Mouse (Mus musculus): ENCODE results near the gene Lekr1.

The Lekr1 gene

GRCm38 (mm10) chr3:65829943-65830483 is 164.0 kb downstream of the Lekr1 start:
- peak; percentile 52 for DNase-seq (ENCODE audit: low read depth, low spot score)

DNA sequence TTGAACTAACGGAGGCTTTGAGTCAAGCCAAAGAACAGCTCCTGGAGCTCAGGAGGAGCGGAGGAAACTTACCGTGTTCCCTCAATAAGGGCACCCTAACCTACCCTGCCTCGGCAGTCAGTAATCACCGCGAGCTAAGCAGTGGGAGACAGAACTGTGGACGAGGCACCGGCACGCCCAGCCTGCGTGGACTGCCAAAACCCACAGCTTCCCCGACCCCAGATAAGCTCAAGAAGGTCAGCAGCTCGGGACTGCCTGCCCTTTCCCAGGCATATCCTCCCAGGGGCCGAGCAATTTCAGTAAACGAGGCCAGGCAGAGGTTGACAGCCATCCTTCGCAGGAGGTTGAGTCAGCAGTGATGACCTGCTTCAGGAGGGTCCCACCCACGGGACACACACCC is 164.8 kb downstream of the Lekr1 start:
- no peak for DNase-seq (ENCODE audit: low read depth, low spot score)

GRCm38 (mm10) chr3:65832398-65832797 is 166.4 kb downstream of the Lekr1 start:
- DNase-seq (ENCODE audit: low read depth, low spot score): no peak

DNA sequence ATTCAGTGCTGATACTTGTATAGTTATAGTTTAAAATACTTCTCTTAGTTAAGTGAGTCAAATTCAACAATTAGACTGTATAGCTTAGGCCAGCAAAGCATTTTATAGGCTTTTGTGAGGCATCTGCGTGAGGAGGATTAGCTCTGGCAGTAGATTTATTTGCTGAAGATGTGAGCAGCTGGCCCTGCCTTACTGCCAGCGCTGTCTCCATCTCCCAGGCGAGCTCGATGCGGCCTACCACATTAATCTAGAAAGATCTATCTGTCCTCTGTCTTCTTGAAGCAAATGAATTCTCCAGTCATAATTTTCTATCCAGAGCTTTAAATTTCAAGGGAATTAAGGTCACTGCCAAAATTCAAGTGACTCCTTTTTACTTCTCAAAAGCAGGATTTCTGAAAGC is 170.4 kb downstream of the Lekr1 start:
- DNase-seq (ENCODE audit: low read depth, low spot score): no peak

- DNase-seq (ENCODE audit: low read depth, low spot score): no peak
Observed at GRCm38 (mm10) chr3:65839664-65840063, 173.6 kb downstream of the Lekr1 start.

GRCm38 (mm10) chr3:65841175-65841574 is 175.1 kb downstream of the Lekr1 start:
- no peak for DNase-seq (ENCODE audit: low read depth, low spot score)

- DNase-seq (ENCODE audit: low read depth, low spot score): no peak
Observed at GRCm38 (mm10) chr3:65842515-65843184, 176.6 kb downstream of the Lekr1 start.

DNA sequence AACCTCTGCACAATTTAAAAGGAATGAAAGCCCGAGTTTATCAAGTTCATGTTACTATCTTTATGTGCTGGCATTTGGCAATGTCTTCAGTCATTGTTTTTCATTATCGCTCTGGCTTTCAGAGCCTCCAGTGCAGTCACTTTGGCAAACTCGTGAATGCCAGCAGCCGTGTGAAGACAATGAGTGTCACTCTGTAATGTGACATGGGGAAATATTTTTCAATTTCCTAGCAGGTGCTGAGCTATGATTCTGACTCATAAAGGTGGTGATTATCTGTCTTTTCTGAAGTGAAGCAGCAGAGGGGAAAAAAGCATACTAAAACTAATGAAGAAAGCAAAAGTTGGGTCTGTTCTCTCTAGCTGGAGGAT is 177.1 kb downstream of the Lekr1 start:
- DNase-seq (ENCODE audit: low read depth, low spot score): no peak

GRCm38 (mm10) chr3:65844302-65844701 is 178.3 kb downstream of the Lekr1 start:
- no peak for DNase-seq (ENCODE audit: low read depth, low spot score)

GRCm38 (mm10) chr3:65844851-65845552 is 179.0 kb downstream of the Lekr1 start:
- no peak for DNase-seq (ENCODE audit: low read depth, low spot score)

GRCm38 (mm10) chr3:65847158-65847787 is 181.2 kb downstream of the Lekr1 start:
- DNase-seq (ENCODE audit: low read depth, low spot score): no peak

DNA sequence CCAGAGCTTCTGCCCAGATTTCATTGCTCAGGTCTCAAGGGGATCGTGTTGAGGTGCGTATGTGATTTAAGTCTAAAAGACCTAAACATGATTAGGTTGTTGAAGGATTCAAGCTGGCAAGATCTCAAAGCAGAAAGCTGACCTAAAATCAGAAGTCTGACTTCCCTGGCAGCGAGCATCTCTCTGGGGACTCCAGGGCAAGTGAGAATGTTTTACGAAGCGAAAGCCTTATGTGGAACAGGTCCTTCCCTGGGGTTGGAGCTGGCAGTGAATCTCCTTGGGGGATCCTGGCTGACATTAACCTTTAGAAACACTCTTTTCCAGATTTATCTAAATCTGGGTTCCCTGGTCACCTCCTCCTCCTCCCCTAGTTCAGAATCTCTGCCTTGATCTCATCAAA is 187.7 kb downstream of the Lekr1 start:
- DNase-seq (ENCODE audit: low read depth, low spot score): no peak

- no peak for DNase-seq (ENCODE audit: low read depth, low spot score)
Observed at GRCm38 (mm10) chr3:65855521-65855920, 189.5 kb downstream of the Lekr1 start.

GRCm38 (mm10) chr3:65858118-65858517 is 192.1 kb downstream of the Lekr1 start:
- no peak for DNase-seq (ENCODE audit: low read depth, low spot score)

GRCm38 (mm10) chr3:65858741-65859348 is 192.8 kb downstream of the Lekr1 start:
- DNase-seq (ENCODE audit: low read depth, low spot score): no peak

- DNase-seq (ENCODE audit: low read depth, low spot score): no peak
Observed at GRCm38 (mm10) chr3:65859750-65860149, 193.7 kb downstream of the Lekr1 start.

- no peak for DNase-seq (ENCODE audit: low read depth, low spot score)
Observed at GRCm38 (mm10) chr3:65860903-65861302, 194.9 kb downstream of the Lekr1 start.

DNA sequence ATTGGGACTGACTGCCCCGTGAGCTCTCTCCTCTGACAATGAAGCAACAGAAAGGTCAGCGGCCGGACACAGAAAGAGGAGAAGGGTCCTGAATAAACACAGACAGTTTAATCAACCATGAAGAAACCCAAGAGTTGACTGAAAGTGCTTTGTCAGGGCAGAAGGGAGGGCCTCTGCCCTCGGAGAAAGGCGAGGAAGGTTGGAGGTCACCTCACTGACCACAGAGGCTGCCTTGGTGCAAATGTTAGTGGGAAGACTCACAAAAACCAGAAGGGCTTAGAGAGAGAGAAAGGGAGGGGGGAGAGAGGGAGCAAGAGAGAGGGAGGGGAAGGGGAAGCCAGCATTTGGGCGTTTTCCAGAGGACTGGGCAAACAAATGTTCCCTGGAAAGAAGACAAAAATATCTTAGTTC is 195.4 kb downstream of the Lekr1 start:
- no peak for DNase-seq (ENCODE audit: low read depth, low spot score)

DNA sequence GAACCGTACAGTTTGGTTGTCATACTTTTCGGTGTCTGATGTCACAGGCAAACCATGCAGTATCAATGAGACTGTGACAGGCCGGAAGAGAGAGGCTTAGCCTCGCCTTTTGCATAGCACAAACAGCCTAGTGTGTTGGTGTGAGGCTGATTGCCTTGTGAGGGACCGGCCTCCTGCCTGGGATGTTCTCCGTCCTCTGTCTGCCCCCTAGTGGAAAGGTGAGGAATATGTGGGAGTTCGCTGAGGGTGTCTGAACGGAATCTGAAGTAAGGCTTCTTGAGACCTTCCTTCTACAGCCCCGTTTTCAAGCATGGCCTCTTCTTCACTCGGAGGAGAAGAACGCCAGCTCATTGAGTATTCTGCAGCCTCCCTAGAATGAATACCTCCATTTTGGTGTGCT is 197.3 kb downstream of the Lekr1 start:
- peak; percentile 89 for DNase-seq (ENCODE audit: low read depth, low spot score)

GRCm38 (mm10) chr3:65863762-65864377 is 197.8 kb downstream of the Lekr1 start:
- no peak for DNase-seq (ENCODE audit: low read depth, low spot score)

DNA sequence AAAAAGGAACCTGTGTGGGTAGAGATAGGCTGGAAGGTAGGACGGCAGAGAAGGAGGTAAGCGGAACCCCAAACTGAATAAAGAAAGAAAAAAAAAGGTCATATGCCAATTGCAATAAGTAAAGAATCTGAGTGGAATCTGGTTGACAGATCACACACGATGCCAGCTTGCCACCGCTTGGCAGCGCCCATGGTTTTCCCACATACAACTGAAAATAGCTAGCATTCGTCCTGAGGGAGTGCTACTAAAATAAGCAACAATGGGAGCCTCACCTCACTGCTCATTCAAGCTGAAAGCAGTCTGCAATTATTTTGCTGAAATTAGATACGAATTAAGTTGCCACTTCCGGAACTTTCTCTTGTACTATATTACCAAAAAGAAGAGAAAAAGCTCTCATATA is 202.9 kb downstream of the Lekr1 start:
- DNase-seq (ENCODE audit: low read depth, low spot score): no peak

DNA sequence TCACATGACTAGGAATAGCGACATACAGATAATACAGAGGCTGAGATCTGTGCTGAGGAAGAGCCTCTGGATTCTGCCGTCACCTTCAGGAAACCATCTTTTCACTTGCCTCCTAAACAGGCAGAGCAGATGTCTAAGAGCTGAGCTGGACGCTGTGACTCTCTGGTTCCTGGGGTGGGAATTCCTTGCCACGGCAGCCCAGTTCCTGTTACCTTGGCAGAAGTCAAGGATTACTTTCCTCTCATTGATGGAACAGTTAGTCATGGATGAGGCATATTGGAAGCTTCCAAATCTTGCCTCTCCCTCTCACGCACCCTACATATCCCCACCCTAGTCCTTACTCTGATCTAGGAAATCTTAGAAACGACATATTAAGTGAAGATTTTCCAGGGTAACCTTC is 203.7 kb downstream of the Lekr1 start:
- DNase-seq (ENCODE audit: low read depth, low spot score): no peak

All from forelimb bud, embryonic 11.5 days (tissue).